Mouse (Mus musculus) brain, embryonic 14.5 days (tissue): ENCODE data around the gene Cdc14b.

ENCODE experiments used
- CTCF ChIP-seq: fragments of 200-500 bp; IDR thresholded peaks from 2 replicates; pipeline ENCODE4 v1.5.1; 2012; ENCODE audit warnings: inconsistent platforms, mild to moderate bottlenecking, moderate library complexity, borderline replicate concordance; ENCODE audit not compliant: insufficient read depth, insufficient read length; ENCODE audit errors: extremely low read depth
- POLR2A ChIP-seq: fragments of 200-500 bp; IDR thresholded peaks from 2 replicates; pipeline ENCODE4 v1.6.1; 2012; ENCODE audit warnings: mild to moderate bottlenecking, inconsistent platforms, borderline replicate concordance; ENCODE audit not compliant: poor library complexity, insufficient read depth, insufficient read length, severe bottlenecking; ENCODE audit errors: extremely low read depth

GRCm38 (mm10) chr13:64242721-64243120, 32.4 kb downstream of the Cdc14b start:
- TF ChIP-seq CTCF, result no peak
- no peak for TF ChIP-seq POLR2A
